Mouse (Mus musculus) heart, postnatal 0 days (tissue): ENCODE data around the gene Amph. TPM values are rescaled to one million over a fixed set of nuclear protein-coding genes. Genes with fewer than 3 reads are reported as not detected.
"Not testable (repeated sequence)": the region's sequence is repeated elsewhere in the genome, so short reads cannot be mapped to it uniquely, and the experiment has no call there.

Experiments
- ATAC-seq: fragments of 200-750 bp; cut with Nextera tagmentation; 2 replicates; pipeline ENCODE4 v1.8.0; 2017; ENCODE audit warnings: low read depth, moderate number of reproducible peaks, moderate library complexity; ENCODE audit not compliant: insufficient read depth
- DNase-seq: peaks from one replicate; pipeline ENCODE4 v3.0.0-alpha.2; 2016; ENCODE audit warnings: low spot score
- H3K27ac ChIP-seq: fragments of 300-500 bp; sonication (generic); 2 replicates; pipeline ENCODE4 v1.5.1; 2014; ENCODE audit warnings: low read depth, mild to moderate bottlenecking
- H3K27me3 ChIP-seq: fragments of 300-500 bp; sonication (generic); 2 replicates; pipeline ENCODE4 v1.6.1; 2014; ENCODE audit warnings: low read length, mixed read lengths; ENCODE audit not compliant: control insufficient read depth, insufficient read depth
- H3K36me3 ChIP-seq: fragments of 300-500 bp; sonication (generic); replicated peaks from 2 replicates; pipeline ENCODE4 v1.6.1; 2014; ENCODE audit warnings: low read length, mixed read lengths; ENCODE audit not compliant: control insufficient read depth, insufficient read depth
- H3K4me1 ChIP-seq: fragments of 300-500 bp; sonication (generic); 2 replicates; pipeline ENCODE4 v1.6.1; 2014; ENCODE audit warnings: antibody characterized with exemption; ENCODE audit not compliant: control insufficient read depth, insufficient read depth
- H3K4me2 ChIP-seq: fragments of 300-500 bp; sonication (generic); 2 replicates; pipeline ENCODE4 v1.6.1; 2014; ENCODE audit warnings: low read depth, mild to moderate bottlenecking, low read length, moderate library complexity
- H3K4me3 ChIP-seq: fragments of 300-500 bp; sonication (generic); 2 replicates; pipeline ENCODE4 v1.5.1; 2014; ENCODE audit warnings: low read depth, low read length
- H3K9ac ChIP-seq: fragments of 300-500 bp; sonication (generic); replicated peaks from 2 replicates; pipeline ENCODE4 v1.6.1; 2014; ENCODE audit warnings: low read depth, low read length, mixed read lengths
- H3K9me3 ChIP-seq: fragments of 300-500 bp; sonication (generic); replicated peaks from 2 replicates; pipeline ENCODE4 v1.6.1; 2016; ENCODE audit warnings: low read length; ENCODE audit not compliant: control insufficient read depth
- CTCF ChIP-seq: IDR thresholded peaks from 2 replicates; pipeline ENCODE4 v1.5.1; 2016; ENCODE audit warnings: antibody characterized with exemption, control low read depth, low read depth
- EP300 ChIP-seq: IDR thresholded peaks from 2 replicates; pipeline ENCODE4 v1.6.1; 2016; ENCODE audit warnings: antibody characterized with exemption, low read depth
- WGBS: fragments of 180-500 bp; shearing (Covaris S2); extraction: QIAGEN DNeasy Blood & Tissue Kit; methylation state at CpG from one replicate; pipeline ENCODE4 v1.1.7; 2014; 5-methylcytosine and 5-hydroxymethylcytosine counted together
- polyA plus RNA-seq: library from polyadenylated mRNA; unstranded; fragments of >200 nt; fragmentation: Nextera tagmentation; extraction: Ambion mirVana; gene quantifications from 2 replicates; pipeline ENCODE4 v1.2.1, GENCODE M21; 2015
- total RNA-seq: library from RNA; depleted of rRNA; stranded (reverse); fragments of >200 nt; gene quantifications from 2 replicates; pipeline ENCODE4 v1.2.3, GENCODE M21; 2014; ENCODE audit warnings: low replicate concordance

The Amph gene
- total and polyA plus RNA-seq, 2 experiments from 2014 or later: 0.18 to 0.42 TPM

- Histone ChIP-seq H3K36me3 (no peaks in the 10 kb centered on the region), H3K4me3 (no peak overlapping the region), H3K27me3 (no peaks in the 10 kb centered on the region), H3K9me3 (no peaks in the 10 kb centered on the region), H3K4me2 (no peak overlapping the region), H3K27ac (no peak overlapping the region), H3K9ac (no peak overlapping the region), H3K4me1 (no peaks in the 10 kb centered on the region)
- no peak for ATAC-seq
- 78% methylated on average over 14 of the region's 14 CpGs for WGBS
- no peak for TF ChIP-seq EP300
- DNase-seq: no peak
Measured at GRCm38 (mm10) chr13:19113034-19113922, 165.3 kb downstream of the Amph start.

GRCm38 (mm10) chr13:19114761-19115160 lies 166.8 kb downstream of the Amph start:
- not testable (repeated sequence) for H3K4me1 ChIP-seq, H3K9me3 ChIP-seq, DNase-seq, H3K4me3 ChIP-seq, H3K36me3 ChIP-seq, ATAC-seq, H3K27ac ChIP-seq, H3K27me3 ChIP-seq, H3K9ac ChIP-seq, H3K4me2 ChIP-seq
- WGBS: 94% methylated on average over 4 of the region's 9 CpGs

- no peak overlapping the region for H3K4me3 ChIP-seq
- TF ChIP-seq EP300 (no peak), CTCF (no peak)
- 52% methylated on average over 5 of the region's 5 CpGs for WGBS
- H3K4me2 ChIP-seq: no peak overlapping the region
- H3K4me1 ChIP-seq: no peaks in the 10 kb centered on the region
- H3K9me3 ChIP-seq: no peaks in the 10 kb centered on the region
- H3K9ac ChIP-seq: no peak overlapping the region
- ATAC-seq (no peak), DNase-seq (no peak)
- no peaks in the 10 kb centered on the region for H3K36me3 ChIP-seq
- no peak overlapping the region for H3K27ac ChIP-seq
- H3K27me3 ChIP-seq: no peaks in the 10 kb centered on the region
Measured at GRCm38 (mm10) chr13:19126912-19127552, 179.0 kb downstream of the Amph start.

GRCm38 (mm10) chr13:19133833-19134232 lies 185.8 kb downstream of the Amph start:
- Histone ChIP-seq H3K4me1 (no peaks in the 10 kb centered on the region), H3K4me2 (no peak overlapping the region), H3K27me3 (no peaks in the 10 kb centered on the region), H3K4me3 (no peak overlapping the region), H3K36me3 (no peaks in the 10 kb centered on the region), H3K9ac (no peak overlapping the region), H3K27ac (no peak overlapping the region), H3K9me3 (no peaks in the 10 kb centered on the region)
- DNase-seq (no peak), ATAC-seq (no peak)
- WGBS: 17% methylated on average over 4 of the region's 4 CpGs
- TF ChIP-seq CTCF (peak; percentile 65), EP300 (no peak)

GRCm38 (mm10) chr13:19137212-19137611 lies 189.2 kb downstream of the Amph start:
- H3K4me3 ChIP-seq: no peak overlapping the region
- DNase-seq: no peak
- no peak for ATAC-seq
- H3K9ac ChIP-seq: no peak overlapping the region
- WGBS: 69% methylated on average over 7 of the region's 7 CpGs
- H3K4me2 ChIP-seq: no peak overlapping the region
- no peaks in the 10 kb centered on the region for H3K9me3 ChIP-seq
- no peak overlapping the region for H3K27ac ChIP-seq
- H3K36me3 ChIP-seq: no peaks in the 10 kb centered on the region
- no peaks in the 10 kb centered on the region for H3K27me3 ChIP-seq
- H3K4me1 ChIP-seq: no peaks in the 10 kb centered on the region
- TF ChIP-seq CTCF: no peak
- no peak for TF ChIP-seq EP300

GRCm38 (mm10) chr13:19137932-19138331 lies 189.9 kb downstream of the Amph start:
- no peak for ATAC-seq
- 60% methylated on average over 5 of the region's 5 CpGs for WGBS
- no peak for DNase-seq
- TF ChIP-seq CTCF (no peak), EP300 (no peak)
- Histone ChIP-seq H3K27me3 (no peaks in the 10 kb centered on the region), H3K4me3 (no peak overlapping the region), H3K4me1 (no peaks in the 10 kb centered on the region), H3K27ac (no peak overlapping the region), H3K9me3 (no peaks in the 10 kb centered on the region), H3K36me3 (no peaks in the 10 kb centered on the region), H3K9ac (no peak overlapping the region), H3K4me2 (no peak overlapping the region)
